Mouse (Mus musculus) thymus, postnatal 14 days (tissue): Measurements from ENCODE around the gene Fam189a2.

Source experiments
- DNase-seq: peaks from one replicate; pipeline ENCODE4 v3.0.0; 2021

The Fam189a2 gene

GRCm38 (mm10) chr19:23925541-23925940 is 105.3 kb downstream of the Fam189a2 start:
- DNase-seq = no peak

- no peak for DNase-seq
These were observed 106.0 kb downstream of the Fam189a2 start for GRCm38 (mm10) chr19:23924791-23925190.

- DNase-seq = no peak
These were observed 106.8 kb downstream of the Fam189a2 start for GRCm38 (mm10) chr19:23924057-23924456.
